Mouse (Mus musculus): ENCODE measurements around the gene Fam155a.
"Not testable (repeated sequence)": the region's sequence is repeated elsewhere in the genome, so short reads cannot be mapped to it uniquely, and the experiment has no call there.

Gene Fam155a

GRCm38 (mm10) chr8:9394670-9395069 is 376.3 kb downstream of the Fam155a start:
- no peak for DNase-seq

- no peak for DNase-seq
Observed at GRCm38 (mm10) chr8:9393246-9393645, 377.7 kb downstream of the Fam155a start.

GRCm38 (mm10) chr8:9390229-9390628 is 380.7 kb downstream of the Fam155a start:
- DNase-seq = not testable (repeated sequence)

GRCm38 (mm10) chr8:9369201-9369600 is 401.8 kb downstream of the Fam155a start:
- DNase-seq = no peak

- DNase-seq = peak; percentile 5 to 11
Observed at GRCm38 (mm10) chr8:9367721-9368120, 403.2 kb downstream of the Fam155a start.

GRCm38 (mm10) chr8:9365381-9365780 is 405.6 kb downstream of the Fam155a start:
- no peak for DNase-seq

GRCm38 (mm10) chr8:9348523-9349135 is 422.3 kb downstream of the Fam155a start:
- peak; percentile 6 to 20 for DNase-seq

- DNase-seq = no peak
Observed at GRCm38 (mm10) chr8:9347163-9347562, 423.8 kb downstream of the Fam155a start.

GRCm38 (mm10) chr8:9344136-9344535 is 426.8 kb downstream of the Fam155a start:
- DNase-seq = no peak

GRCm38 (mm10) chr8:9342998-9343397 is 428.0 kb downstream of the Fam155a start:
- DNase-seq = no peak

GRCm38 (mm10) chr8:9342593-9342992 is 428.4 kb downstream of the Fam155a start:
- no peak for DNase-seq

- no peak for DNase-seq
Observed at GRCm38 (mm10) chr8:9337905-9338304, 433.1 kb downstream of the Fam155a start.

GRCm38 (mm10) chr8:9335933-9336303 is 435.0 kb downstream of the Fam155a start:
- DNase-seq = no peak

- no peak for DNase-seq
Observed at GRCm38 (mm10) chr8:9335285-9335932, 435.6 kb downstream of the Fam155a start.

GRCm38 (mm10) chr8:9332766-9333165 is 438.2 kb downstream of the Fam155a start:
- DNase-seq = no peak

GRCm38 (mm10) chr8:9309456-9309855 is 461.5 kb downstream of the Fam155a start:
- no peak for DNase-seq

- DNase-seq = no peak
Observed at GRCm38 (mm10) chr8:9303526-9304135, 467.3 kb downstream of the Fam155a start.

GRCm38 (mm10) chr8:9295046-9295445 is 475.9 kb downstream of the Fam155a start:
- DNase-seq = no peak

GRCm38 (mm10) chr8:9292532-9292931 is 478.4 kb downstream of the Fam155a start:
- no peak for DNase-seq

- peak; percentile 5 to 10 for DNase-seq
Observed at GRCm38 (mm10) chr8:9288015-9288729, 482.8 kb downstream of the Fam155a start.

GRCm38 (mm10) chr8:9274117-9274516 is 496.8 kb downstream of the Fam155a start:
- no peak for DNase-seq

GRCm38 (mm10) chr8:9264378-9264777 is 506.6 kb downstream of the Fam155a start:
- DNase-seq = no peak

GRCm38 (mm10) chr8:9261527-9261926 is 509.4 kb downstream of the Fam155a start:
- no peak for DNase-seq

GRCm38 (mm10) chr8:9255316-9255715 is 515.6 kb downstream of the Fam155a start:
- no peak for DNase-seq

Data from lung, adult 18-20 months (tissue).